22 mouse cellular contexts compared by ENCODE assay signal in the genomic region with DNA sequence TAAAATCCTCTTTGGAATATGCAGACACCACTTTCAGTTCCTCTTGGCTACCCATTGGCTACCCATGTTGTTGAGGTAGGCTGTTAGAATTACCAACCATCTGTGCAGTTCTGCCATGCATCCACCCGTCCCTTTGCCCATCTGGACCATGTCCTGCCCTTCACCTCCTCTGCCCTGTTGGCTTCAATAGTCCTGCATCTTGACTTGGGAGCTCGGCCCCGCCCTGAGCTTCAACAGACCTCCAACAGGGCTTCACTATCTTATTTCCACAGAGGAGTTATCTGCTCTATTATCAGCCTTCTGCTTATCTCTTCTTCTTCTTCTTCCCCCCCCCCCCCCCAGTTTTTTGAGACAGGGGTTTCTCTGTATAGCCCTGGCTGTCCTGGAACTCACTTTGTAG. TPM values are rescaled to one million over a fixed set of nuclear protein-coding genes. Genes with fewer than 3 reads are reported as not detected.
A peak's percentile ranks its signal among the peaks of the same experiment; 100 is the strongest.
DNase-seq lines count a peak whose midpoint lies in the region; ATAC-seq and TF ChIP-seq lines count a peak whose summit lies in the region.
"Had no signal": no experiment of that assay in that cellular context is flagged by ENCODE, and none has a peak within 500 bp of the region (broad histone marks: within the 10 kb centered on the region; RNA-seq: fewer than 3 reads in every experiment).

No protein-coding gene starts in this region.

- no peak for TF ChIP-seq CTCF in bone marrow, adult 2 months (IDR thresholded peaks at IDR 0.05; ENCODE audit: control insufficient read depth, insufficient read depth, low read length)
- TF ChIP-seq CTCF in intestine, postnatal 0 days (IDR thresholded peaks at IDR 0.05; ENCODE audit: low read depth) = no peak

- no peaks in the 10 kb centered on the region for H3K9me3 ChIP-seq in liver, embryonic 12.5 days (replicated peaks)
- no peaks in the 10 kb centered on the region for H3K9me3 ChIP-seq in intestine, postnatal 0 days (ENCODE audit: control insufficient read depth)
- H3K9me3 ChIP-seq: embryonic facial prominence, embryonic 12.5 days; heart, embryonic 13.5 days; hindbrain, embryonic 13.5 days; limb, embryonic 10.5 days; midbrain, embryonic 10.5 days had no signal

- H3K4me2 ChIP-seq in liver, embryonic 12.5 days = peak overlapping the region; percentile 38
- H3K4me2 ChIP-seq in intestine, postnatal 0 days (replicated peaks; ENCODE audit: low read depth) = no peak overlapping the region
- H3K4me2 ChIP-seq: embryonic facial prominence, embryonic 12.5 days; heart, embryonic 13.5 days; hindbrain, embryonic 13.5 days had no signal

- H3K4me1 ChIP-seq in bone marrow, adult 2 months (ENCODE audit: control insufficient read depth, insufficient read depth, low read length) = peaks cover 10% of the 10 kb centered on the region
- H3K4me1 ChIP-seq in liver, embryonic 12.5 days = peaks cover 71% of the 10 kb centered on the region
- no peaks in the 10 kb centered on the region for H3K4me1 ChIP-seq in intestine, postnatal 0 days (replicated peaks; ENCODE audit: control insufficient read depth, insufficient read depth, low read length)

- ATAC-seq in liver, embryonic 12.5 days = peak; percentile 40
- ATAC-seq in megakaryocyte progenitor cell, adult 5-6 weeks (replicated peaks; ENCODE audit: poor library complexity) = peak; percentile 22
- no peak for ATAC-seq in intestine, postnatal 0 days
- ATAC-seq: forebrain, postnatal 0 days had no signal

- H3K27me3 ChIP-seq in liver, embryonic 12.5 days (replicated peaks) = no peaks in the 10 kb centered on the region
- H3K27me3 ChIP-seq in intestine, postnatal 0 days (replicated peaks; ENCODE audit: control insufficient read depth, insufficient read depth, low read length) = no peaks in the 10 kb centered on the region
- H3K27me3 ChIP-seq: embryonic facial prominence, embryonic 12.5 days; heart, embryonic 13.5 days; hindbrain, embryonic 13.5 days had no signal

- no peak for TF ChIP-seq POLR2A in bone marrow, adult 2 months (IDR thresholded peaks at IDR 0.05; ENCODE audit: borderline replicate concordance, control insufficient read depth, low read depth, low read length)

- H3K36me3 ChIP-seq in liver, embryonic 12.5 days = peaks cover 11% of the 10 kb centered on the region
- H3K36me3 ChIP-seq in intestine, postnatal 0 days (ENCODE audit: control insufficient read depth, insufficient read depth) = 0 out of 2 replicates have a peak, but pooled peaks cover 2% of the 10 kb centered on the region

- H3K9ac ChIP-seq in liver, embryonic 12.5 days = peak overlapping the region; percentile 1; the same call in 1 of the 2 replicates
- no peak overlapping the region for H3K9ac ChIP-seq in intestine, postnatal 0 days (ENCODE audit: low read depth, low read length)
- H3K9ac ChIP-seq: embryonic facial prominence, embryonic 12.5 days; forebrain, postnatal 0 days; heart, embryonic 13.5 days; hindbrain, embryonic 13.5 days had no signal

- 33% methylated on average over 3 of the region's 3 CpGs for WGBS in bone marrow, adult 2 months
- WGBS in liver, embryonic 12.5 days (ENCODE audit: insufficient replicate concordance) = 18% methylated on average over 3 of the region's 3 CpGs
- 72% methylated on average over 3 of the region's 3 CpGs for WGBS in intestine, postnatal 0 days

- peak; percentile 43 for DNase-seq in A20 (ENCODE audit: low read depth, low spot score)
- no peak for DNase-seq in B cell, adult 2 months
- DNase-seq in gastrocnemius, adult 18-20 months (ENCODE audit: low spot score) = no peak
- DNase-seq: adrenal gland, postnatal 36 days; cerebellum, adult 2 months; forebrain, postnatal 0 days; kidney, adult 9 months; kidney, postnatal 25 days; lung, adult 2 months; retina, postnatal 1 day; thymus, postnatal 25 days had no signal

- H3K27ac ChIP-seq in bone marrow, adult 2 months (ENCODE audit: control insufficient read depth, insufficient read depth, low read depth, low read length, poor library complexity) = peak overlapping the region; percentile 18
- H3K27ac ChIP-seq in liver, embryonic 12.5 days = peak overlapping the region; percentile 99
- no peak overlapping the region for H3K27ac ChIP-seq in intestine, postnatal 0 days (ENCODE audit: low read depth, low read length)
- H3K27ac ChIP-seq: embryonic facial prominence, embryonic 12.5 days; heart, embryonic 13.5 days; hindbrain, embryonic 13.5 days; limb, embryonic 10.5 days; midbrain, embryonic 10.5 days had no signal

- no peak overlapping the region for H3K4me3 ChIP-seq in bone marrow, adult 2 months (replicated peaks; ENCODE audit: control insufficient read depth, low read depth, low read length)
- no peak overlapping the region for H3K4me3 ChIP-seq in liver, embryonic 12.5 days
- no peak overlapping the region for H3K4me3 ChIP-seq in intestine, postnatal 0 days (ENCODE audit: low read depth, low read length)
- H3K4me3 ChIP-seq: embryonic facial prominence, embryonic 12.5 days; erythroblast, embryonic 14.5 days; heart, embryonic 13.5 days; hindbrain, embryonic 13.5 days; limb, embryonic 10.5 days; midbrain, embryonic 10.5 days had no signal

RNA-seq across cellular contexts. Expression of a gene that starts 2.4 kb away (rescaled TPM):
- 103 and 127 TPM in 2 replicates for polyA plus RNA-seq in bone marrow, adult 2 months (2011; ENCODE audit: insufficient read depth, insufficient read length, low replicate concordance, missing spikeins)
- polyA plus RNA-seq in liver, embryonic 12.5 days (2016; fragmentation: Nextera tagmentation; extraction: Ambion mirVana) = 94.2 and 94.9 TPM in 2 replicates
- 216 and 219 TPM in 2 replicates for total RNA-seq in megakaryocyte progenitor cell, adult 5-6 weeks (2015)
- total RNA-seq in megakaryocyte progenitor cell, adult 5-6 weeks (2017) = 248 and 276 TPM in 2 replicates
- polyA plus RNA-seq in intestine, postnatal 0 days (2015; fragmentation: Nextera tagmentation; extraction: Ambion mirVana) = 129 and 136 TPM in 2 replicates
- 10 to 100 TPM; 29.9 to 31.9 TPM for total RNA-seq in gastrocnemius, adult 18-20 months (2021)

RNA-seq across cellular contexts. Expression of a gene that starts 6.2 kb away (rescaled TPM):
- 590 and 975 TPM in 2 replicates for polyA plus RNA-seq in bone marrow, adult 2 months (2011; ENCODE audit: insufficient read depth, insufficient read length, low replicate concordance, missing spikeins)
- 310 and 322 TPM in 2 replicates for polyA plus RNA-seq in liver, embryonic 12.5 days (2016; fragmentation: Nextera tagmentation; extraction: Ambion mirVana)
- 413 and 462 TPM in 2 replicates for total RNA-seq in megakaryocyte progenitor cell, adult 5-6 weeks (2015)
- 119 and 154 TPM in 2 replicates for total RNA-seq in megakaryocyte progenitor cell, adult 5-6 weeks (2017)
- 252 and 263 TPM in 2 replicates for polyA plus RNA-seq in intestine, postnatal 0 days (2015; fragmentation: Nextera tagmentation; extraction: Ambion mirVana)
- 100 to 1,000 TPM; 149 to 155 TPM for total RNA-seq in gastrocnemius, adult 18-20 months (2021)

RNA-seq across cellular contexts. Expression of a gene that starts 13.5 kb away (rescaled TPM):
- 113 and 165 TPM in 2 replicates for polyA plus RNA-seq in bone marrow, adult 2 months (2011; ENCODE audit: insufficient read depth, insufficient read length, low replicate concordance, missing spikeins)
- 70.8 and 72.8 TPM in 2 replicates for polyA plus RNA-seq in liver, embryonic 12.5 days (2016; fragmentation: Nextera tagmentation; extraction: Ambion mirVana)
- total RNA-seq in megakaryocyte progenitor cell, adult 5-6 weeks (2015) = 50.4 and 58.9 TPM in 2 replicates
- total RNA-seq in megakaryocyte progenitor cell, adult 5-6 weeks (2017) = 173 and 193 TPM in 2 replicates
- polyA plus RNA-seq in intestine, postnatal 0 days (2015; fragmentation: Nextera tagmentation; extraction: Ambion mirVana) = 76.2 and 88.6 TPM in 2 replicates
- total RNA-seq in gastrocnemius, adult 18-20 months (2021) = 10 to 100 TPM; 43.3 to 43.9 TPM

RNA-seq across cellular contexts. Expression of a gene that starts 52.9 kb away (rescaled TPM):
- polyA plus RNA-seq in bone marrow, adult 2 months (2011; ENCODE audit: insufficient read depth, insufficient read length, low replicate concordance, missing spikeins) = 147 and 211 TPM in 2 replicates
- polyA plus RNA-seq in liver, embryonic 12.5 days (2016; fragmentation: Nextera tagmentation; extraction: Ambion mirVana) = 477 and 480 TPM in 2 replicates
- 8.0 and 15.9 TPM in 2 replicates for total RNA-seq in megakaryocyte progenitor cell, adult 5-6 weeks (2015)
- total RNA-seq in megakaryocyte progenitor cell, adult 5-6 weeks (2017) = 15.3 and 29.2 TPM in 2 replicates
- 0.10 and 0.16 TPM in 2 replicates for polyA plus RNA-seq in intestine, postnatal 0 days (2015; fragmentation: Nextera tagmentation; extraction: Ambion mirVana)
- total RNA-seq in gastrocnemius, adult 18-20 months (2021) = not detected
- total RNA-seq: gastrocnemius, adult 8-10 months had no signal
